Mouse (Mus musculus): Measurements from ENCODE around the gene Vmn2r16.

The Vmn2r16 gene

DNA sequence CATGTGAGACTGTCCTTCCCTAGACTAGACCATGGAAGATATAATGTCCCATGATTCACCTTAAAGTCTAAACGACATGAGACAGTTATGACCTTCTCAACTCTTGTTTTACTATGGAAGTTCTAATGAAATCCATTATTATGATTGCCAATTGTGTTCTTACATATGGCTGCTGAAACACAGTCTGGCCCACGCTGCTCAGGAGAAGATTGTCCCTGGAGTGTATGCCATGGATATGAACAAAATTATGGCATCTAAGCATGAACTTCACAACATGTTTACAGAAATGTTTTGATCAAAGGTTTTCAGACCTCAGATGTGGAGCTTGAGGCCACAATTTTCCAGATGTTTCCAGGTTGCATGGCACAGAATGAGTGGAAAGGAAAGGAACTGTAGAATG is at the start of gene Vmn2r16:
Gene Vmn2r16 (plus strand): TSS at position 301 of the 400 bp plus-strand sequence.
- no peak for DNase-seq

DNA sequence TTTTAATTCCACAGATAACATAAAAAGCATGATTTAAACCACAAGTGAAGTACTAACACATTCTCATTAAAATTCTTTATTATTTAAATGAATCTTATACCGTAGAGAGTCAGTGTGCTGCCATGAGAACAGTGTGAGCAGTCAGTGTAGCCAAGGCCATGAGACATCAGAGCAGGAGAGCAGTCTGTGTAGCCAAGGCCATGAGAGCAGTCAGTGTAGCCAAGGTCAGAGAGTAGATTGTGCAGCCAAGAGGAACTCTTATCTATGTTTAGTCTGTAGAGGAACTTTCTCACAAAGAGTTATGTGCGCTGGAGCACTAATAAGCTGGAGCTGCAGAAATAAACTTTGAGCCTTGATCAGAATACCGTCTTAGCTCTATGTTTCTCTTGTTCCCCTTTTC is 35.3 kb upstream of the Vmn2r16 start:
- DNase-seq: no peak

DNA sequence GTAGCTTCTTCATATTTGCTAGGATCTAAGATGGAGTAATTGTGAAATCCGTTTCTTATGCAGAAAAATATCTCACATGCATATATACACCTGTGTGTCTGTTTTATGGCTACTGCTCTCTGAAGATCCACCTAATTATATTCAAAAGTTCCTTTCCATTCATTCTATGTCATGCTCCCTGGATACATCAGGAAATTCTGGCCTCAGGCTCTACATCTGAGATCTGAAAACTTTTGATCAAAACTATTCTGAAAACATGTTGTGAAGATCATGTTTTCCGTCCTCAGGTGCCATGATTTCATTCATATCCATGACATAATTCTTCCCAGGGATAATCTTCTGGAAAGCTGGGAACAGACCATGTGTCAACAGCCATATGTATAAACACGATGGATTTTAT is 32.4 kb upstream of the Vmn2r16 start, which contains the start of gene Vmn2r15:
Gene Vmn2r15 (minus strand): TSS at position 101 of the 400 bp plus-strand sequence.
- DNase-seq: no peak

GRCm38 (mm10) chr5:109419388-109419787 is 89.4 kb downstream of the Vmn2r16 start, which contains the start of gene Vmn2r17:
Gene Vmn2r17, plus strand, starts transcription at chr5:109419688.
- no peak for DNase-seq
